Mouse (Mus musculus): ENCODE results near the gene Vamp8.

Vamp8 gene

DNA sequence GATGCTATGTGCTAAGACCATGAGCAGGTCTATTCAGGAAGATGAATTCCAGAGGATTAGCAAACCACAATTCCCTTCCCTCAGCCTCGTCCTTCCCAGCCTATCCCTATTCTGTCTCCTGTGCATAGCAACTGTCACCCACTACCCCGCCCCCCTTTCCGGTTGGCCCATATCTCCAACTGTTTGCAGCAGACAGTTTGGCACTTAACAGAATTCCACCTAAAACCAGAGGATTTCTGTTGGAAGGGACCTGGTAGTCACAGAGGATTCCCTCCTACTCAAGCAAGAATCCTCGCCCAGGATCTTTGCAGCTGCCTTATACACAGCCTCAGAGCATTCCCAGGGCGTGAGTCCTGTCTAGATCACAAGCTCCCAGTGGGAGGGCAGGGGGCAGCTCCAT is 19.4 kb downstream of the Vamp8 start:
- peak in 1 of 2 experiments; percentile 51 for DNase-seq

DNA sequence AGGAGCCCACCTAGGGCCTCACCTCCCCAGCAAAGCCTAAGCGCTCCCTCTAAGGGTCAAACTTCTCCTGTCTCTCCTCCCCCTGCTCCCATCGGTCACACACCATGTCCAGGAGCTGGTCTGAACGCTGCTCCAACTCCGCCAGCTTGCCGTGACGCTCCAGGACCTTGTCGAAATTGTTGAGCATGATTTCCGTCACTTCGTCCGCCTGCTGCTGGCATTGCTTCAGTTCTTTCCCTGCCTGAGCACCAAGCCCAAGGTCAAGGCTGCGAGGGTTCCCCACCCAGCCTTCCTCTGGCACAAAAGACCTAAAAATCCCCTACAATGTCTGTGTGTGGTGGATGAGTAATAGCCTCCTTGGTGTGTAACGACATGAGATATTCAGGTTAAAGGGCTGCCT is 20.4 kb downstream of the Vamp8 start:
- DNase-seq: peak in 1 of 2 experiments; percentile 63

GRCm38 (mm10) chr6:72369557-72369956 is 20.9 kb downstream of the Vamp8 start:
- DNase-seq: no peak

DNA sequence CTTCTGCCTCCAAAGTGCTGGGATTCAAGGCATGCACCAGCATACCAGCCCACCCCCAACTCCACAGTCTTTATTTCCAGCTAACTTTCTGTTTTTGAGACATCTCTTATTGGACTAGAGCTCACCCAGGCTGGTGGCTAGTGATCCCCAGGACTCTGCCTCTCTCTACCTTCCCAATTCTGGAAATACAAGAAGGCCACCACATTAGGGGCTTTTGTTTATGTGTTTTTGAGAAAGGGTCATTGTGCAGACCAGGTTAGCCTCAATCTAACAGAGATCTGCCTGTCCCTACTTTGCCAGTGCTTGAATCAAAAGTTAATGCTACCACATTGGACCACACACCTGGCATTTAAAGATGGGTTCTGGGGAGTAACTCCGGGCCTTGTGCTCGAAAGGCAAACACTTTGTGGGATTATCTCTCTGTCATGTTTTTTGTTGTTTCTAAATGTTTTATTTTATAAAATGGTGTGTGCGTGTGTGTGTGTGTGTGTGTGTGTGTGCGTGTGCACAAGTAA is 23.0 kb downstream of the Vamp8 start:
- no peak for DNase-seq

DNA sequence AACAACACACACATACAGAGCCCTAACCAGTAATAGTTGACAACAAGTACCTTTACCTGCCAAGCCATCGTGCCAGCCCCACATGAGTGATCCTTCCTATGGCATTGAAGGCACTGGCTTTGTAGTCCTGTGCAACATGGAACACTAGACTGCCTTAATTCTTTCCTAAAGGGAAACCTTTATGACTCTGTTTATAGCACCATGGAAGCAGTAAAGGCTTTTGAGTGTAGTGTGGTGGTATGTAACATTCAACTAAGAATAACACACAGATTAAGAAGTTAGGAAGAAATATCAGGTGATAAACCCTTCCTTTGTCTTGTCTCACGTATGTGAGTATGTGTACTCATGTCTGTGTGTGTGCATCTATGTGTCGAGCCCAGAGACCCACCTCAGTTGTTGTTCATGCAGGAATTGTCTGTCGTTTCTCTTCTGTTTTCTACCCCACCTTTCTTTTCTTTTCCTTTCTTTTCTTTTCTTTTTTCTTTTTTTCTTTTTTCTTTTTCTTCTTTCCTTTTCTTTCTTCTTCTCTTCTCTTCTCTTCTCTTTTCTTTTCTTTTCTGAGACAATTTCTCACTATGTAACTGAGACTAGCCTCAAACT is 23.6 kb downstream of the Vamp8 start, which contains the start of gene Rnf181:
TSS of gene Rnf181 (minus strand) at position 113 of the 600 bp plus-strand sequence.
- no peak for DNase-seq

DNA sequence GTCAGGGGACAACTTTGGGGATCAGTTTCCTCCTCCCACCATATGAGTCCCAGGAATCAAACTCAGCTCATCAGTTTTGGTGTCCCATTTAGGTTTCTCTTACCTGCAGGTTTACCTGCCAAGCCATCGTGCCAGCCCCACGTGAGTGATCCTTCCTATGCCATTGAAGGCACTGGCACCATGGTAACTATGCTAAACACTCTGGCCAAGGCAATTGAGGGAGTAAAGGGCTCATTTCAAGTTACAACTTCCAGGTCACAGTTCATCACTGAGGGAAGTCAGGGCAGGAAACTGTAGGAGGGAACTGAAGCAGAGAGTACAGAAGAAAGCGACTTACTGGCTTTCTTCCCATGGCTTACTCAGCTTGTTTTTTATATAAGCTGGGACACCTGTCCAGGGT is 24.2 kb downstream of the Vamp8 start:
- no peak for DNase-seq

GRCm38 (mm10) chr6:72364985-72365384 is 25.5 kb downstream of the Vamp8 start:
- DNase-seq: no peak

DNA sequence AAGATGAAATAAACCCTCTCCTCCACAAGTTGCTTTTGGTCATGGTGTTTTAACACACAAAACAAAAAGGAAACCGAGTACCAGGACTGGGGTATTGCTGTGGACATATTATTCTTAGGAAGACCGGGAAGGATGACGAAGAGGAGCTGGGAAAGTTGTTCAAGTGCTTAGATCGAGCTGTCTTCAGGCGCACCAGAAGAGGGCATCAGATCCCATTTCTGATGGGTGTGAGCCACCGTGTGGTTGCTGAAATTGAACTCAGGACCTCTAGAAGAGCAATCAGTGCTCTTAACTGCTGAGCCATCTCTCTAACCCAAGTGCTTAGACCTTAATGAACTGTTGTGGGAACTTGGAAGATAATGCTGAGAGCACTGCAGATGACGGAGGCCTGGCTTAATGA is 26.5 kb downstream of the Vamp8 start:
- DNase-seq: no peak

DNA sequence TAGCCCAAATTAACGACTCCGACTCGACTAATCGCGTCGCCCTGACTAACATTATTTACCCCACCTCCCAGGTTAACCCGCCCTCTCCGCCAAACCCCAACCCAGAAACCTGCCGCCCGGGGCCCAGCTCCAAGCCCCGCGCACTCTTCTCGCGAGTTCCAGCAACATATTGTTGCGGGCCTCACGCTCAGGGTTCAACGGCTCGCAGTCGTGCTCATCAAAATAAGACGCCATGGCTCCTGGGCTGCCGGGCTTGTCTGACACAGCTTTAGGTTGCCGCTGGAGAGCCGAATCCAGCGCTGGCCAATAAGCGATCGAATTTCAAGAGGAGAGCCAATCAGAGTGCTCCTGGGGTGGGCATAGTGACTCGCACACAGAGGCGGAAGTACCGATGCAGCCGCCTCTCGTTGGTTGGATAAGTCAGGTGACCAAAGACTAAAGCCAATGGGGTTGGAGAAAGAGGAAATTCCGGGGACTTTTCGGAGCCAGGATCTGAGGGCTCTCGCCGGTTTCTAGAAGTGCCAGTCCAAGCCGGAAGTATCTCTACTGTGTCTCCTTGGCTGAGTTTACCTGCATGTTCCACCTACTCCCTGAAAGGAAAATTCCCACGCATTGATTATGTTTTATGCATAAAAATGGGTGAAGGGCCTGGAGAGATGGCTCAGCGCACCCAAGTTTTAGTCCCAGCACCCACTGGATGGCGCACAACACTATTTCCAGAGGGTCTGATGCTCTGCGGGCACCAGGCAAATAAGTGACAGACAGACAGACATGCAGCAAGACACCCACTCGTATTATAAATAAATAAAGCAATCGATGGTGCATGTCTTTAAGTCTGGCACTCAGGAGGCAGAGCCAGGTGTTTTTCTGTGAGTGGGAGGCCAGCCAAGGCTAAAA is 28.1 kb downstream of the Vamp8 start:
- peak; percentile 98 for DNase-seq

DNA sequence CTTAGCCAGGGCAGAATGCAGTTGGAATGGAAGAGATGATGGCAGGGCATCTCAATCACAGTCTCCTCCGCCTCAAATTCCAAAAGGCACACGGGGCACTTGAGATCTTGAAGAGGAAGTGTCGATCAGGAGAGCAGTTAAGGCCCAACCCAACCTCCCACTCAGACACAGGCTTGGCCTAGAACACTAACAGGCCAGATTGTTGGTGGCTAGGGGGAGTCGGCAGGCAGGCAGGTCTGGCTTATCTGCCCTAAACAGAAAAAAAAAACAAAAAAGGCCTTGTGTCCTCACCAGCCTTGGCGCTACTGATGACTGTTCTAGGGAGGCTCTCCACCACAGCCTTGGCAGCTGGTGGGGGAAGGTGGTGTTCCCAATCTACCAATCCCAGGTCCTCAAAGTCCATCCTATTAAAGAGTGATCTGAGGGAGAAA is 29.4 kb downstream of the Vamp8 start:
- peak in 1 of 2 experiments; percentile 58 for DNase-seq

DNA sequence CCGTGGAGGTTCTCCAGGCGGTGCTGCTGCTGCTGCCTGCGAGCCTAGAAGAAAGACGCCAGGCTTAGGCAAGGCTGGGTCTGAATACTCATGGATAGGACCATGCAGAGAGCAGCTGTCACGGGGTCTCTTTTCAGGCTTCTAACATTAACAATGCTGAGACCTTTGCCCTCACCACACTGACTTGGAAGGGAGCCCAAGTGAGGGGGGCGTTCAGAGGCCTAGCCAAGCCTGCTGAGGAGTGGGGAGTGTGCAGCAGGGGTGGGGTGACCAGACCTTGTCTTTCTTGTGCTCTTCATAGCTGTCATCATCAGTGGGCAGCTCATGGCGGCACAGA is 29.9 kb downstream of the Vamp8 start:
- no peak for DNase-seq

DNA sequence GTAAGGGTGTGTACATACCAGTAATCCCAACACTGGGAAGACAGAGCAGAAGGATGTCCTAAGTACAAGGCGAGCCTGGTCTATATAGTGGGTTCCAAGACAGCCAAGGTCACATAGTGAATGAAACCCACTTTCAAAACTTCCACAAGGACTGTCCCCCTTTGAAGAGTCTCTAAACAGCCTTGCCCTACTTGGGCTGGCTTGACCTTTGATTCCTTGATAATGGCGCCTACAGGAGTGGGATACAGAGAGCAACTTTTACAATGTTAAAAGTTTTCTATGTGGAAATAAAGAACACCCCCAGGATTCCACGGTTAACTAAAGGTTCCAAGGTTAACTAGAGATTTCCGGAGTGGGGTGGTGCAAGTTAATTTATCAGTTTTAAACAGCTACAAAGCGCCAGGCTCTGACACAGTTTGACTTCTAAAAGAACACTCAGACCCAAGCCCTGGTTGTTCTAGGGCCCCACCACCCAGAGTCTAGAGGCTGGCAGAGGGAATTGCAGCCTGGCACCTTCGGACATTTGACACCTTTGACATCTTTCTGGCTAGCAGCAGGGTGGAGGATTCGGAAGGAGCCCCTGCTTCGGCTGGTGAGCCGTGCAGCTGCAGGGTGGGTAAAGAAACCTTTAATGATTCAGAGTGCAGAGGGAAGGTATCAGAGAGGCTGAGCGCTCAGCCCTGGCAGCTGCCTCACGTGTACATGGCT is 30.5 kb downstream of the Vamp8 start:
- no peak for DNase-seq

- no peak for DNase-seq
Observed at GRCm38 (mm10) chr6:72359343-72359742, 31.2 kb downstream of the Vamp8 start.

DNA sequence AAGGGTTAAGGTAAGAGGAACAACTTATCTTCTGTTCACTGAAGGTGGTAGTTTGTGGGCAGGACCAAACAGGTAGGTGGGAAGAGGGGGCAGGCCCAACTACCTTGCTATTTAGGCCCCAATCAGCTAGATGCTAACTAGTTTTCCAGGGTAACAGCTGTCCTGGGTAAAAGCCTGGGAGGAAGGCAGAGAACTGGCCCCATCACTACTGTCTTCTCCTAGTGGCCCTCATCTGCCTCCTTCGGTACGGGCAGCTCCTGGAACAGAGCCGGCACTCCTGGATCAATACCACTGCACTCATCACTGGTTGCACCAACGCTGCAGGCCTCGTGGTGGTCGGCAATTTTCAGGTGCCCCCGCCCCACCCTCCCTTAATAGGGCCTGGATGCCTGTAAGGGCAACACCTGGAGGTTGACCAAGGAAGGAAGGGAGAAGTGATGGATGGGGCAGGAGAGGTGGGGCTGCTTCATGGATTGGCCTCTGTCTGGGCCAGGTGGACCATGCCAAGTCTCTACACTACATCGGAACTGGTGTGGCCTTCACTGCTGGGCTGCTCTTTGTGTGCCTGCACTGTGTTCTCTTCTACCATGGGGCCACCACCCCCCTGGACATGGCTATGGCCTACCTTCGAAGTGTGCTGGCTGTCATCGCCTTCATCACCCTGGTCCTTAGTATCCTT is 32.3 kb downstream of the Vamp8 start:
- no peak for DNase-seq

- no peak for DNase-seq
Observed at GRCm38 (mm10) chr6:72357164-72358079, 33.1 kb downstream of the Vamp8 start.

DNA sequence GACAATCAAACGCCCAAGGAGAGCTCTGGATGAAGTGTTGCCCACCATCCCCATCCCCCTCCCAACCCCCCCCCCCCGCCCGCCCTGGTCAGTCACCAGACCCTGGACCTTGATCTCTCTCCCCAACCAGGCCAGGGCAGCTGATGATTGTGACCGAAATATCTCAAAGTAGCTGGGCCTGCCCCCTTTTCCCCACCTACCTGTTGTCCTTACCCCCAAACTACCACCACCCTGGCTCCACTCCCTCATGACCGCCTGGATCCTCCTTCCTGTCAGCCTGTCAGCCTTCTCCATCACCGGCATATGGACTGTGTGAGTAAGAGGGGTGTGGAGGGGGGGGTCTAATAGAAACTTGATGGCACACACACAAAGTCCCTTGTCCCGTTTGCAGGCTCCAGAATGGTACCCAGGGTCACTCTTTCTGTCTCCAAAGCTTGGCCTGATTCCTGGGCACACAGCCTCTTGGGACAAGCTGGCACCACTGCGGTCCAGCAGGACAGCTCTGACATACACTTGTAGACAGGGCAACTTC is 34.4 kb downstream of the Vamp8 start:
- DNase-seq: no peak

GRCm38 (mm10) chr6:72355066-72355911 is 35.2 kb downstream of the Vamp8 start, which contains the start of gene Tmem150a:
Gene Tmem150a, plus strand, starts transcription at chr6:72355447.
- peak; percentile 88 to 92 for DNase-seq

GRCm38 (mm10) chr6:72354025-72354424 is 36.5 kb downstream of the Vamp8 start:
- DNase-seq: no peak

GRCm38 (mm10) chr6:72352636-72353405 is 37.7 kb downstream of the Vamp8 start:
- DNase-seq: peak; percentile 71 to 76

Data from lung, adult 18-20 months (tissue).